Mouse (Mus musculus) MEL (cell line): ENCODE measurements around the gene Armc10.

ENCODE experiments used
- CHD1 ChIP-seq: IDR thresholded peaks from 2 replicates; pipeline ENCODE4 v1.6.1; 2012; ENCODE audit warnings: low read depth, mild to moderate bottlenecking, inconsistent platforms, low read length, improper control_type of control experiment
- CTCF ChIP-seq, 3 experiments: IDR thresholded peaks in 2 of 3; conservative IDR thresholded peaks in 1 of 3; 2 replicates each; pipeline ENCODE4 v1.5.1; 2011 to 2012; ENCODE audit warnings: low read length in 3 of 3, low read depth in 2 of 3, mild to moderate bottlenecking in 2 of 3, improper control_type of control experiment in 1 of 3, inconsistent platforms in 1 of 3, mixed read lengths in 1 of 3, moderate library complexity in 1 of 3; ENCODE audit not compliant: control insufficient read depth in 1 of 3, insufficient read depth in 1 of 3, poor library complexity in 1 of 3, severe bottlenecking in 1 of 3
- EP300 ChIP-seq, 2 experiments: IDR thresholded peaks; 2 replicates each; pipeline ENCODE4 v1.6.1; 2011; ENCODE audit warnings: improper control_type of control experiment in 2 of 2, low read length in 2 of 2, low read depth in 1 of 2, mild to moderate bottlenecking in 1 of 2
- MAX ChIP-seq: IDR thresholded peaks from 2 replicates; pipeline ENCODE4 v1.6.1; 2011; ENCODE audit warnings: low read length, improper control_type of control experiment
- POLR2A ChIP-seq, 2 experiments: IDR thresholded peaks; 2 replicates each; pipeline ENCODE4 v1.6.1; 2011 to 2012; ENCODE audit warnings: low read length in 2 of 2, mild to moderate bottlenecking in 2 of 2, control low read depth in 1 of 2, improper control_type of control experiment in 1 of 2, low read depth in 1 of 2, moderate library complexity in 1 of 2; ENCODE audit not compliant: control insufficient read depth in 1 of 2, insufficient read depth in 1 of 2, poor library complexity in 1 of 2
- POLR2AphosphoS2 ChIP-seq: IDR thresholded peaks from 2 replicates; pipeline ENCODE4 v1.6.1; 2011; ENCODE audit warnings: low read length, improper control_type of control experiment
- RCOR1 ChIP-seq: IDR thresholded peaks from 2 replicates; pipeline ENCODE4 v1.6.1; 2012; ENCODE audit warnings: low read depth, mild to moderate bottlenecking, inconsistent platforms, low read length, improper control_type of control experiment
- SIN3A ChIP-seq: IDR thresholded peaks from 2 replicates; pipeline ENCODE4 v1.6.1; 2012; ENCODE audit warnings: low read length, improper control_type of control experiment, inconsistent platforms
- TBP ChIP-seq: IDR thresholded peaks from 2 replicates; pipeline ENCODE4 v1.8.0; 2011; ENCODE audit warnings: low read depth, low read length, improper control_type of control experiment
- UBTF ChIP-seq: IDR thresholded peaks from 2 replicates; pipeline ENCODE4 v1.6.1; 2012; ENCODE audit warnings: low read depth, mild to moderate bottlenecking, inconsistent platforms, low read length, improper control_type of control experiment, moderate library complexity, borderline replicate concordance; ENCODE audit not compliant: insufficient read depth
- USF2 ChIP-seq, 2 experiments: IDR thresholded peaks; 2 replicates each; pipeline ENCODE4 v1.6.1; 2011 to 2012; ENCODE audit warnings: improper control_type of control experiment in 2 of 2, low read length in 2 of 2, borderline replicate concordance in 1 of 2, inconsistent platforms in 1 of 2, low read depth in 1 of 2, mild to moderate bottlenecking in 1 of 2; ENCODE audit not compliant: insufficient read depth in 1 of 2
- ZNF384 ChIP-seq: IDR thresholded peaks from 2 replicates; pipeline ENCODE4 v1.6.1; 2012; ENCODE audit warnings: low read depth, mild to moderate bottlenecking, inconsistent platforms, low read length, improper control_type of control experiment

- TF ChIP-seq POLR2A (IDR thresholded peaks at IDR 0.05; ENCODE audit: control insufficient read depth in 1 of 2, insufficient read depth in 1 of 2, low read depth in 1 of 2, low read length in 2 of 2, poor library complexity in 1 of 2) (no peak), CTCF (IDR thresholded peaks at IDR 0.05 in 2 of 3, conservative IDR thresholded peaks at IDR 0.05 in 1 of 3; ENCODE audit: control insufficient read depth in 1 of 3, insufficient read depth in 1 of 3, low read depth in 2 of 3, low read length in 3 of 3, poor library complexity in 1 of 3, severe bottlenecking in 1 of 3) (no peak), RCOR1 (no peak), EP300 (IDR thresholded peaks at IDR 0.05; ENCODE audit: low read depth in 1 of 2, low read length in 2 of 2) (no peak), SIN3A (no peak), UBTF (no peak), CHD1 (no peak), USF2 (IDR thresholded peaks at IDR 0.05; ENCODE audit: borderline replicate concordance in 1 of 2, insufficient read depth in 1 of 2, low read depth in 1 of 2, low read length in 2 of 2) (no peak), MAX (no peak), POLR2AphosphoS2 (no peak), TBP (no peak), ZNF384 (no peak)
These were observed 15.2 kb downstream of the Armc10 start for GRCm38 (mm10) chr5:21660850-21661249.
